Mouse (Mus musculus) Muller cell, postnatal 12 days (primary cell): Measurements from ENCODE around the gene Nxn.
A peak's percentile ranks its signal among the peaks of the same experiment; 100 is the strongest.

Experiments
- DNase-seq: peaks from one replicate; pipeline ENCODE4 v3.0.0-alpha.2; 2015; ENCODE audit errors: inconsistent ontology term

Gene Nxn

GRCm38 (mm10) chr11:76332240-76332639, 66.7 kb downstream of the Nxn start:
- DNase-seq: no peak

- DNase-seq: no peak
These were observed 70.2 kb downstream of the Nxn start for GRCm38 (mm10) chr11:76328522-76329290.

GRCm38 (mm10) chr11:76328084-76328483, 70.9 kb downstream of the Nxn start:
- DNase-seq: no peak

GRCm38 (mm10) chr11:76326672-76327071, 72.3 kb downstream of the Nxn start:
- no peak for DNase-seq

DNA sequence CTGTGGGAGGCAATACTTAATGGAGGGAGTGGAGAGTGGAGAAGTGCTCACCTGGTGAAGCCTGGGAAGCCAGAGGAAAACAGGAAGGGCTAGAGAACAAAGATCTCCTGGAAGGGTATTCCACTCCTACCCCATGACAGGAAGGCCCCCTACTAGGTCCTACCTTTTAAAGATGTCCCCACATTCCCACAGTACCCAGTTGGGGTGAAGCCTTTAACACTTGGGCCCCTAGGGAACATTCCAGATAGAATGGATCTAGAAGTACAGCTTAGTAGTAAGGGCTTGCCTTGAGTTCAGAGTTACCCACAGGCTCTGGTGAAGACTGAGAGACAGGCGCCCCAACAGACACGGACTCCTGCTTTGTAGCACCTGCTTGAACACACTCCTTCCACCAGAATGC, 72.9 kb downstream of the Nxn start:
- DNase-seq: no peak

DNA sequence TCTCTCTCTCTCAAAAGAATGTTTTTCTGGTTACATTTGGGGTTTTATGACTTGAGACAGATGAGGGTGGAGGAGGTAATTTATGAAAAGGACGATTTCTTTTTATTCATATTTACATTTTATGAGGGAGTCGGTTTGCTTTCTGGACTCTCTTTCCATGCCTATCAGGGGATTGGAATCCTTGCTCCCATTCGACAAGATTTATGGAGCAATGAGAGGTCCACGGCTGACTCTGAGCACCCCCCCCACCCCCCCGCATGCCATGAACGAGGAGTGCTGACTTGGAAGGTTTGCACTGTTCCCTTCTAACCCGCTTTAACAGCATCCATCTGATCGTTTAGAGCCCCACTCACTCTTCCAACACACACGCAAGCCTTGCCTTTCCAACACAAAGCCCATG, 74.1 kb downstream of the Nxn start:
- DNase-seq: no peak

GRCm38 (mm10) chr11:76324207-76324606, 74.7 kb downstream of the Nxn start:
- no peak for DNase-seq

- DNase-seq: peak; percentile 78
These were observed 76.0 kb downstream of the Nxn start for GRCm38 (mm10) chr11:76322939-76323338.

- DNase-seq: no peak
These were observed 76.9 kb downstream of the Nxn start for GRCm38 (mm10) chr11:76322081-76322480.

GRCm38 (mm10) chr11:76320475-76320874, 78.5 kb downstream of the Nxn start:
- DNase-seq: no peak

DNA sequence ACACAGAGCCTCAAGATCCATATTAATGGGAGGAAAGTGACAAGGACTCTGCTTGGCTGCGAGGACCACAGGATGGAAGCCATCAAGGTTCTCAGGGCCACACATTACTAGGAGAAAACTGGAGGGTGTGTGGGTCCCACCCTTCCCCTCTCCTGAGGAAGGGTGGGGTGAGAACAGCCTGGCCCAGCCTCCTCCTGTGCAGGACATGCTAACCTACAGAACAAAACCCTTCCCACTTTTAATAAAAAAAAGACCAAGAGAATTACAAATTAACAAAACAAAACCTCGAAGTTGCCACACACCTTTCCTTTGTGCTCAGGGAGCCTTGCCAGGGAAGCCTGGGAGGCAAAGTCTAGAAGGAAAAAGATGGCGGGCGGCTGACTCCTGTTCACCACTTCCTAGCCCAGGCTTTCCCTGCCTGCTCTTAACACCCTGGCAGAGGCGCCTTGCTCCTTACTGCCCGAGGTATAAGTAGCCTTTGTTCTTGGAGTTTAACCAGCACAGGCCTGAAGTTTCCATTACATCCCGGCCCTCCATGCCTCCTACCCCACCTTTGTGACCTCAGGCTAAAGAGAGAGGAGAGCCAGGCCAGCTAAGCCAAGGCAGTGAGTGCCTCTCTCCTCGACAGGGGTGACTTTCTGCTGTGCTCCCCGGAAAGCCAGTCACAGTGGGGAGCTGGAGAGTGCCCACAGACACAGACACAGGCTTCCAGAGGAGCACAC, 79.1 kb downstream of the Nxn start:
- DNase-seq: no peak

- peak; percentile 80 for DNase-seq
These were observed 81.0 kb downstream of the Nxn start for GRCm38 (mm10) chr11:76317904-76318303.

DNA sequence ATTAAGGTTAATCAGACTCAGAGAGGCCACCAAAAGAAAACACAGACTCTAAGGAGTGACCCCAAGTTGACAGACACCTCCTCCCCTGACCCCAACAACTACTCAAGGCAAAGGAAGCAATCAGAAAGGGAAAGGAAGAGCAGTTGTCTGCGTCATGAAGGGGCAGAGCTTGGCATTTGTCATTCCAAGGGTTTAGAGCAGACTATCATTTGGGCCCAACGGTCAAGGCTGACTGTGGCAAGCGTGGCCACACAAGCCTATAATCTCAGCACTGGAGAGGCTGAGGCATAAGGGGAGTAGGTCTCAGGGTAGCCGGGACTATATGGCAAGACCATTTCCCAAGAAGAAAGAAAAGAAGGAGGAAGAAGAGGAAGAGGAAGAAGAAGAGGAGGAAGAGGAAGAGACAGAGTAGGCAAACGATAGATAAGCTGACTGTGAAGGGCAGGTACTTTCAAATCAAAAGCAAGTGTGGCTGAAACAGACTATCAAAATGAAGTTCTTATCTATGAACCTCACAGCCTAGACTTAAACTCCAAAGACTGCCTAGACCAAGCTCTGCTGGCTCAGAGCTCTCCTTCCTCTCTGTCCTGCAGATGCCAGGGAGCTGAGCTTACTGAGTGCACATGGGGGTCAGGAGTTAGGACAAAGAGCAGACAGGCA, 83.0 kb downstream of the Nxn start:
- DNase-seq: no peak

- no peak for DNase-seq
These were observed 84.2 kb downstream of the Nxn start for GRCm38 (mm10) chr11:76314741-76315140.

DNA sequence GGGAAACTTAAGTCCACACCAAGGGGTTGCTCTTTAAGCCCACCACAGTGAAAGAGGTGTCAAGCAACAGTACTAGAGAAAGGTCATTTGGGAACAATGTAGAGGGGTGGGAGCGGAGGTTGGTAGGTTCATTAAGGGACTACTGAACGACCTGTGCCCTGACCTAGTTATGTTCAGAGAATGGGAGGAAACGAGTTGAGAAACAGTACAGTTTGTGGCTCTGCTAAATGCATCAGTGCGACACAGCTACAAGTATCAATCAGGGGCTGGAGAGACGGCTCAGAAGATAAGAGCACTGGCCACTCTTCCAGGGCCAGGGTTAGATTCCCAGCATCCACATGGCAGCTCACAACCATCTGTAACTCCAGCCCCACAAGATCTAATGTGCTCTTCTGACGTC, 84.8 kb downstream of the Nxn start:
- no peak for DNase-seq

GRCm38 (mm10) chr11:76312805-76313204, 86.1 kb downstream of the Nxn start:
- DNase-seq: no peak

- peak; percentile 84 for DNase-seq
These were observed 87.5 kb downstream of the Nxn start for GRCm38 (mm10) chr11:76311224-76312000.

DNA sequence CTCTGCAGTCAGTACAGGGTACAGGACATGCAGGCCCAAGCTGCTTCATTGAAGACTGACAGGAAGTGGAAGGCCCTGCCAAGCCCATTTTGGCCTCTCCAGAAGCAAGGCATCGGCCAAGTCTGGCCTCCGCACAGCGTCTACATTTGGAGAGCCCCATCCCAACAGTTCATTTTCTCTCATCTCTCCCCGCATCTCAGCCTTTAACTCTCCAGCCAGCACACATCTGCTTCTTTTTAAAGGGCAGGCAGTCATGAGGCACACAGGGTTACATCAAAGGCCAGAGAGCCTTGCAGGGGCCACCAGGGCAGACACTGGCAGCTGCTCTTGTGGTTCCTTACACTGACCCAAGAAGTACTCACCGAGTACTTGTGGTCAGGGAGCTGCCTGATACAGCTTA, 89.1 kb downstream of the Nxn start:
- DNase-seq: no peak

GRCm38 (mm10) chr11:76309072-76309471, 89.9 kb downstream of the Nxn start:
- DNase-seq: no peak

DNA sequence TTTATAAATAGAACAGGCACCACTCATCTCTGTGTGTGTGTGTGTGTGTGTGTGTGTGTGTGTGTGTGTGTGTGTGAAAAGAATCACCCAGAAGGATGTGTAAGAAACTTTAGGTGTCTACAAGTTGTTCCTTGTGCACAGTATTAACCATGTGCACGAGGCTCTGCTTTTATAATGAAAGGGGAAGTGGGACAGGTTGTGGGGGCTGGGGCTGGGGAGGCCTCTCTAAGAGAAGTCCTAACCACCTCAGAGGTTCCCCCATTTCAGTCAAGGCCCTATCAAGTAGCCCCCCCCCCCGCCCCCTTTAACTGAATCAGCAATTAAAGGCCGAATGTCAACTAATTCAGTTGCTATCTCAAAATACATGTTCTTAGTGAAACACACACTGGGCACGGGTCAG, 92.2 kb downstream of the Nxn start:
- no peak for DNase-seq

GRCm38 (mm10) chr11:76305571-76305970, 93.4 kb downstream of the Nxn start:
- no peak for DNase-seq

GRCm38 (mm10) chr11:76303368-76303767, 95.6 kb downstream of the Nxn start:
- DNase-seq: no peak
